Mouse (Mus musculus) kidney, embryonic 16.5 days (tissue): ENCODE data around the gene Klf13. TPM values are rescaled to one million over a fixed set of nuclear protein-coding genes. Genes with fewer than 3 reads are reported as not detected.

Source experiments
- ATAC-seq: fragments of 200-750 bp; cut with Nextera tagmentation; 2 replicates; pipeline ENCODE4 v1.8.0; 2017; ENCODE audit warnings: moderate TSS enrichment; ENCODE audit not compliant: low FRiP score, low TSS enrichment
- H3K27ac ChIP-seq: fragments of 300-500 bp; sonication (generic); 2 replicates; pipeline ENCODE4 v1.5.1; 2014; ENCODE audit warnings: low read length
- H3K27me3 ChIP-seq: fragments of 300-500 bp; sonication (generic); 2 replicates; pipeline ENCODE4 v1.6.1; 2014; ENCODE audit warnings: low read length, control low read depth, mixed read lengths; ENCODE audit not compliant: insufficient read depth
- H3K36me3 ChIP-seq: fragments of 300-500 bp; sonication (generic); 2 replicates; pipeline ENCODE4 v1.6.1; 2014; ENCODE audit warnings: low read length, control low read depth, mixed read lengths; ENCODE audit not compliant: insufficient read depth
- H3K4me1 ChIP-seq: fragments of 300-500 bp; sonication (generic); 2 replicates; pipeline ENCODE4 v1.6.1; 2014; ENCODE audit warnings: low read length, control low read depth, mixed read lengths; ENCODE audit not compliant: insufficient read depth
- H3K4me2 ChIP-seq: fragments of 300-500 bp; sonication (generic); replicated peaks from 2 replicates; pipeline ENCODE4 v1.6.1; 2014; ENCODE audit warnings: low read depth, low read length
- H3K4me3 ChIP-seq: fragments of 300-500 bp; sonication (generic); 2 replicates; pipeline ENCODE4 v1.5.1; 2014; ENCODE audit warnings: mild to moderate bottlenecking, low read length
- H3K9ac ChIP-seq: fragments of 300-500 bp; sonication (generic); replicated peaks from 2 replicates; pipeline ENCODE4 v1.6.1; 2014; ENCODE audit warnings: low read length
- H3K9me3 ChIP-seq: fragments of 300-500 bp; sonication (generic); 2 replicates; pipeline ENCODE4 v1.6.1; 2016; ENCODE audit warnings: low read length, control low read depth
- WGBS: fragments of 180-500 bp; shearing (Covaris S2); extraction: QIAGEN DNeasy Blood & Tissue Kit; methylation state at CpG from one replicate; pipeline ENCODE4 v1.1.7; 2014; 5-methylcytosine and 5-hydroxymethylcytosine counted together
- polyA plus RNA-seq: library from polyadenylated mRNA; unstranded; fragments of >200 nt; fragmentation: Nextera tagmentation; extraction: Ambion mirVana; gene quantifications from 2 replicates; pipeline ENCODE4 v1.2.1, GENCODE M21; 2015

Klf13 gene
- polyA plus RNA-seq, 1 experiment from 2014 or later, result 23.2 TPM

GRCm38 (mm10) chr7:63911383-63912233 is 27.1 kb downstream of the Klf13 start:
- ATAC-seq, result peak; percentile 29
- Histone ChIP-seq H3K4me2 (peak overlapping the region; percentile 10; the same call in 1 of the 2 replicates), H3K27ac (peak overlapping the region; percentile 66), H3K4me3 (no peak overlapping the region), H3K27me3 (no peaks in the 10 kb centered on the region), H3K9me3 (no peaks in the 10 kb centered on the region), H3K9ac (no peak overlapping the region; the same call in 1 of the 2 replicates), H3K36me3 (no peaks in the 10 kb centered on the region), H3K4me1 (peaks cover 58% of the 10 kb centered on the region)
- 43% methylated on average over 8 of the region's 8 CpGs for WGBS

GRCm38 (mm10) chr7:63910912-63911311 is 27.8 kb downstream of the Klf13 start:
- H3K9me3 ChIP-seq, result no peaks in the 10 kb centered on the region
- H3K9ac ChIP-seq, result no peak overlapping the region
- ATAC-seq, result peak; percentile 47; the same call in 1 of the 2 replicates
- no peaks in the 10 kb centered on the region for H3K36me3 ChIP-seq
- peak overlapping the region; percentile 66 for H3K27ac ChIP-seq
- 30% methylated on average over 4 of the region's 4 CpGs for WGBS
- H3K4me2 ChIP-seq, result no peak overlapping the region
- peaks cover 58% of the 10 kb centered on the region for H3K4me1 ChIP-seq
- no peaks in the 10 kb centered on the region for H3K27me3 ChIP-seq
- H3K4me3 ChIP-seq, result no peak overlapping the region

- Histone ChIP-seq H3K4me3 (no peak overlapping the region), H3K27me3 (no peaks in the 10 kb centered on the region), H3K27ac (peak overlapping the region; percentile 29; the same call in 1 of the 2 replicates), H3K4me2 (no peak overlapping the region), H3K9ac (no peak overlapping the region), H3K9me3 (no peaks in the 10 kb centered on the region), H3K36me3 (no peaks in the 10 kb centered on the region), H3K4me1 (peaks cover 60% of the 10 kb centered on the region)
- 61% methylated on average over 5 of the region's 5 CpGs for WGBS
- ATAC-seq, result no peak
These were observed 28.5 kb downstream of the Klf13 start for GRCm38 (mm10) chr7:63910225-63910624.

DNA sequence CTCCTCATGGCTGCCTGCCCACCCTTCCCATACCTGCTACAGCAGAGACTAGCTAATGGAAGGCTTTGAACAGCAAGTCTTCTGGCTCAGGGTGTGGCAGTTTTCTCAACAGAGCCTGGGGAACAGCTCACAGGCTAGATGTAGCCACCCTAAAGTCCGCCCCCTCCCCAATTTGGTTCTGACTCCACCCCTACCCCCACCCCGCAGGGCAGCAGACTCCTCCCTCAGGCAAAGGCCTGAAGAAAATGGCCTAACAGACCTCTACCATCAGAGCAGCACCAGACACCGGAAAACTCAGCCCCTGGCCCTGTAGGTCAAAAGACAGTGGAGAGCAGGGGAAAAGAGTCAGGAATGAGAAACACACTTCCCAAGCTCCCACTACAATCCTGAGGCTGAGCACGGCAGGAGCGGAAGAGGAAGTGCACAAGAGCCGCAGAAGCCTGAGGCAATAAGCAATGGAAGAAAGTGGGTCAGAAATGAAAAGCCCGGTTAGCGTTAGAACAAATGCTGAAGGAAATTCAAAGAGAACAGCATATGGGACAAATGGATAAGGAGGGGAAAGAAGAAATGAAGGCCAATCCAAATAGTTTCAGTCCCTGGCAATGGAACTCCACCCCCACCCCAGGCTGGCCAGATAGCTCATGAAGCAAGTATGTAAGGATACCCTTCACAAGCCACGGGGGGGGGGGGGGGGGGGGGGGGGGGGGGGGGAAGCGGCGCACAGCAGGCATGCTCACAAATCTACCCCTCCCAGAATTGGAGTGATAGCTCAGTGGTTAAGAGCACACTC is 30.0 kb downstream of the Klf13 start:
- H3K4me3 ChIP-seq, result no peak overlapping the region
- 37% methylated on average over 10 of the region's 11 CpGs for WGBS
- no peak overlapping the region for H3K9ac ChIP-seq
- H3K9me3 ChIP-seq, result no peaks in the 10 kb centered on the region
- H3K4me2 ChIP-seq, result peak overlapping the region; percentile 1; the same call in 1 of the 2 replicates
- no peaks in the 10 kb centered on the region for H3K36me3 ChIP-seq
- H3K27ac ChIP-seq, result peak overlapping the region; percentile 19
- no peaks in the 10 kb centered on the region for H3K27me3 ChIP-seq
- ATAC-seq, result no peak
- peaks cover 52% of the 10 kb centered on the region for H3K4me1 ChIP-seq

DNA sequence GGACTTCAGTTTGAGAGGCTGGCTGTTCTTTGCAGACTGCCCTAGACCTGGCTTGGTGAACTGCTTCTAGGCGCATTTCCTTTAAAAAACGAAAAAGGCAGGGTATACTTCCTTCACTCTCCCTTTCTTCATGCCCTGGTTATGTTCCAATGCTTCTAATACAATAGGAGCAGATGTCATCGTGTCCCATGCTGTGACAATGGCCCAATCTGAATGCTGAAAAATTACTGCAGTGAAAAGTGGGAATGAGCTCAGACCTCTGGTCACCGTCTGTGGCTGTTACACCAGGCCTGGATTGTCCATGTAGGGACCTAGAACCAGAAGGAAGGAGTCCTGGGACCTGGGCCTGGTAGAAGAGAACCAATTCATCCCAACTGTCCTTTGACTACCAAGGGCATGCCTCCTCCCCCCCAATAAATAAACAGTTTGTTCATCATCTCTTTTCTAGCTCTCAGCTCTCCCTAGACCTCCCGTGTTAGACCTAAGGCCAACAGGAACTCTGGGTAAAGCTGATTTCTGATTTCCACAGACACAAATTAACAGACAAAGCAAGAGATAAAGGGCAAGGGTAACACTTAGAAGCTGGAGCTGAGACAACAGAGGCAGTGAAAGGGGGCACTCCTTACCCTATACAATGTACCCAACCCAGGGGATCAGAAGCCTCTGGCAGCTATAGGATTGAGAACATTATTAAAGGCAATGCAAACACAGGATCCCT is 30.8 kb downstream of the Klf13 start:
- Histone ChIP-seq H3K9ac (no peak overlapping the region), H3K4me2 (no peak overlapping the region), H3K27ac (peak overlapping the region; percentile 19; the same call in 1 of the 2 replicates), H3K36me3 (no peaks in the 10 kb centered on the region), H3K4me3 (no peak overlapping the region), H3K27me3 (no peaks in the 10 kb centered on the region), H3K9me3 (no peaks in the 10 kb centered on the region), H3K4me1 (peaks cover 52% of the 10 kb centered on the region)
- 78% methylated on average over 5 of the region's 5 CpGs for WGBS
- no peak for ATAC-seq

DNA sequence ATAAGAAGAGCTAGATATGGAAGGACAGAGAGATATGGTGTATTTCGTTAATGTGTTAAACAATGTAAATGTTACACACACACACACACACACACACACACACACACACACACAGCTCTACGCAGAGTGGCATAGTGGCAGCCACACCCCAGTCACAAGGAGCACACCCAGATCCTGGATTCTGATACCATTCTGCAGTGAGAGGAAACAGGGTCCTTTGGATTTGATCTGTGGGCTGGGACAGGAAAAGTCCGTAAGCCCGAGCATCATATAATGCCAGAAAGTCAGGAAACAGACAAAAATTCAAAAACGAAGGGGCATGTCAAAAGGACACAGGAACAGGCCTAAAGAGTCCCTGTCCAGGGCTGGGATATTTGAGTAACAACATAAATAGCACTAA is 33.1 kb downstream of the Klf13 start:
- Histone ChIP-seq H3K36me3 (no peaks in the 10 kb centered on the region), H3K4me2 (no peak overlapping the region), H3K27me3 (no peaks in the 10 kb centered on the region), H3K4me3 (no peak overlapping the region), H3K27ac (peak overlapping the region; percentile 67), H3K9ac (no peak overlapping the region), H3K4me1 (peaks cover 36% of the 10 kb centered on the region), H3K9me3 (no peaks in the 10 kb centered on the region)
- WGBS, result 78% methylated on average over 5 of the region's 5 CpGs
- ATAC-seq, result no peak

DNA sequence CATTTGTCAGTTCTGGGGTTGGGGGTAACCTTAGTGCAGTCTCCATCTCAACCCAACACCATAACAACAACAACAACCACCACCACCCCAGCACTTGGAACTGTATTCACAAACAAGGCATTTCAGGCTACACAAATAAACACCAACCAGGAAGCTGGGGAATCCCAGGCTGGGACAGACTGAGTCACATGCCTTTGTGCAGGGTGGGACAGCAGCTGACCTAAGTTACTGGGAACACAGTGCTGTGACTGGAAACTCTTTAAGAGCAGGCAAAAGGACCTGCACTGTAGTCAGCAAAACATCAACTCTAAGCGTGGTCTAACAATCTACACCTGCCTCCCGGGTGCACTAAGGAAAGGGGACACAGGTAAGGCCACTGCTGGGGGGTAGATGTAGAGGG is 33.5 kb downstream of the Klf13 start:
- no peak for ATAC-seq
- Histone ChIP-seq H3K4me3 (no peak overlapping the region), H3K4me1 (peaks cover 31% of the 10 kb centered on the region), H3K27ac (peak overlapping the region; percentile 67), H3K36me3 (no peaks in the 10 kb centered on the region), H3K27me3 (no peaks in the 10 kb centered on the region), H3K4me2 (no peak overlapping the region), H3K9ac (no peak overlapping the region), H3K9me3 (no peaks in the 10 kb centered on the region)
- WGBS, result 76% methylated on average over 2 of the region's 2 CpGs

DNA sequence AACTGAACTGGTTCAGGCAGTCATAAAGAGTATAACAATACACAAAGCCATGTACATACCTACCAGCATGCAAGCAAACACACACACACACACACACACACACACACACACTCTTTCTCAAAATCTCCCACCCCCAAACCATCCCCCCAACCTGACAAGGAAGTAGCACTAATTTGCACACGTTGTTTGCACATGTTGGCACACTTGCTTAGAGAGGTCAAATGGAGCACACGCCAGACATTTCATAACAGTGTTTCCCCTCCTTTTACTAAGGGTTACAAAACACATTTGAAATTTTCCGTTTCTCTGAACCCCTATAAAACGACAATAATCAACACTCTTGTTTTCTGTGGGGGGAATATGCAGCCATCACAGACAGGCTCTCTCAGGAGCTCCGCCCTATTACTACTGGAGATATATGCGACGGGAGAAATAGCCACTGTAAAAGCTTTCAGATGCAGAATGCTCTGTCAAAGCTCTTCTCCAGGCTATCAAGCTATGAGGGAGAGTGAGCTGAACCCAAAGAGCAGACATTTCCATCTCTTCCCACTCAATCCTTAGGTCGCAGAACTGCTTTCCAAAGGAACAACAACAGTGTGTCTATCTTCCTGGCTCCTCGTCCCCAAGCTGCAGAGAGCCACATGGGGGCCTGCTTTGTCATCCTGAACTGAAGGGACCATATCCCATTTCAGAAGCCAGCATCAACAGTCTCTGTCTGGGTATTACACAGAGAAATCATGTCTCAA is 34.9 kb downstream of the Klf13 start:
- Histone ChIP-seq H3K36me3 (no peaks in the 10 kb centered on the region), H3K9me3 (no peaks in the 10 kb centered on the region), H3K27ac (no peak overlapping the region), H3K4me1 (peaks cover 27% of the 10 kb centered on the region), H3K27me3 (no peaks in the 10 kb centered on the region), H3K9ac (no peak overlapping the region), H3K4me3 (no peak overlapping the region), H3K4me2 (no peak overlapping the region)
- 60% methylated on average over 9 of the region's 9 CpGs for WGBS
- ATAC-seq, result no peak

DNA sequence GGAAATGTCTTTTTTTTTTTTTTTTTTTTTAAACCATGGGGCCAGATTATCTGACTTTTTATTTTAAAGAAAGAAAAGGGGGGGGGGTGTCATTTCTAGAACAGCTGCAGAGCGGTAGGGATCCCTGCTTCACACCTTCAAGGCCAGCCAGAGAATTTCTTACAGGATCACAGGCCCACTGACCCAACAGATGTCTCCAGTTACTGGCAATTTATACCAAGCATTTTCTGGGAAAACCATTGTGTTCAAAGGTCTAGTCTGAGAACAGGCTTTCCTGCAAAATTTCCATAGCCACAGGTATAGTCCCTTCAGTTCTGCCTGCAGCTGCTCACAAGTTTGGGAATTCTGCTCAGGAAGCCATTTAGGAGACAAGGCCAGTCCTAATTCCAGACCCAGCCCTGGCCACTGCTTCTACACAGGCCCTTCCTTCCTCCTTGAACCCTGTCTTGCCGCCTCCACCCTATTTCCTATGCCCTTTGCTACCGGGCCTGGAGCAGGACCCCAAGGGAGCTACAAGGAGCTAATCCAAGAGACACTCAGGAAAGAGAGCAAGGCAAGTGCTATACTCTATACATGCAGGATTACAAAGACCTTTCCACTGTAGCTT is 36.0 kb downstream of the Klf13 start:
- no peak for ATAC-seq
- Histone ChIP-seq H3K27me3 (no peaks in the 10 kb centered on the region), H3K4me2 (no peak overlapping the region), H3K36me3 (no peaks in the 10 kb centered on the region), H3K9ac (0 out of 2 replicates have a peak overlapping the region, but pooled peaks have one; percentile 12), H3K9me3 (no peaks in the 10 kb centered on the region), H3K4me1 (peaks cover 22% of the 10 kb centered on the region), H3K27ac (peak overlapping the region; percentile 16; the same call in 1 of the 2 replicates), H3K4me3 (no peak overlapping the region)
- WGBS, result 38% methylated on average over 3 of the region's 3 CpGs
